Mouse (Mus musculus) kidney, embryonic 16.5 days (tissue): ENCODE results near the gene Spsb4. TPM values are rescaled to one million over a fixed set of nuclear protein-coding genes. Genes with fewer than 3 reads are reported as not detected.
"Not testable (repeated sequence)": the region's sequence is repeated elsewhere in the genome, so short reads cannot be mapped to it uniquely, and the experiment has no call there.

ENCODE experiments used
- ATAC-seq: fragments of 200-750 bp; cut with Nextera tagmentation; 2 replicates; pipeline ENCODE4 v1.8.0; 2017; ENCODE audit warnings: moderate TSS enrichment; ENCODE audit not compliant: low FRiP score, low TSS enrichment
- H3K27ac ChIP-seq: fragments of 300-500 bp; sonication (generic); 2 replicates; pipeline ENCODE4 v1.5.1; 2014; ENCODE audit warnings: low read length
- H3K27me3 ChIP-seq: fragments of 300-500 bp; sonication (generic); 2 replicates; pipeline ENCODE4 v1.6.1; 2014; ENCODE audit warnings: low read length, control low read depth, mixed read lengths; ENCODE audit not compliant: insufficient read depth
- H3K36me3 ChIP-seq: fragments of 300-500 bp; sonication (generic); 2 replicates; pipeline ENCODE4 v1.6.1; 2014; ENCODE audit warnings: low read length, control low read depth, mixed read lengths; ENCODE audit not compliant: insufficient read depth
- H3K4me1 ChIP-seq: fragments of 300-500 bp; sonication (generic); 2 replicates; pipeline ENCODE4 v1.6.1; 2014; ENCODE audit warnings: low read length, control low read depth, mixed read lengths; ENCODE audit not compliant: insufficient read depth
- H3K4me2 ChIP-seq: fragments of 300-500 bp; sonication (generic); replicated peaks from 2 replicates; pipeline ENCODE4 v1.6.1; 2014; ENCODE audit warnings: low read depth, low read length
- H3K4me3 ChIP-seq: fragments of 300-500 bp; sonication (generic); 2 replicates; pipeline ENCODE4 v1.5.1; 2014; ENCODE audit warnings: mild to moderate bottlenecking, low read length
- H3K9ac ChIP-seq: fragments of 300-500 bp; sonication (generic); replicated peaks from 2 replicates; pipeline ENCODE4 v1.6.1; 2014; ENCODE audit warnings: low read length
- H3K9me3 ChIP-seq: fragments of 300-500 bp; sonication (generic); 2 replicates; pipeline ENCODE4 v1.6.1; 2016; ENCODE audit warnings: low read length, control low read depth
- WGBS: fragments of 180-500 bp; shearing (Covaris S2); extraction: QIAGEN DNeasy Blood & Tissue Kit; methylation state at CpG from one replicate; pipeline ENCODE4 v1.1.7; 2014; 5-methylcytosine and 5-hydroxymethylcytosine counted together
- polyA plus RNA-seq: library from polyadenylated mRNA; unstranded; fragments of >200 nt; fragmentation: Nextera tagmentation; extraction: Ambion mirVana; gene quantifications from 2 replicates; pipeline ENCODE4 v1.2.1, GENCODE M21; 2015

Spsb4 gene
- polyA plus RNA-seq, 1 experiment from 2014 or later: 66.6 TPM

- WGBS: 73% methylated on average over 16 of the region's 16 CpGs
- Histone ChIP-seq H3K4me2 (no peak overlapping the region), H3K36me3 (peaks cover 19% of the 10 kb centered on the region), H3K27ac (no peak overlapping the region), H3K4me1 (0 out of 2 replicates have a peak, but pooled peaks cover 5% of the 10 kb centered on the region), H3K4me3 (no peak overlapping the region), H3K9me3 (peaks cover 4% of the 10 kb centered on the region; the same call in 1 of the 2 replicates), H3K27me3 (no peaks in the 10 kb centered on the region; the same call in 1 of the 2 replicates), H3K9ac (no peak overlapping the region)
- ATAC-seq: no peak
Measured at GRCm38 (mm10) chr9:96944517-96944916, 74.1 kb downstream of the Spsb4 start.

GRCm38 (mm10) chr9:96942975-96943374 is 75.7 kb downstream of the Spsb4 start:
- Histone ChIP-seq H3K9me3 (peaks cover 4% of the 10 kb centered on the region; the same call in 1 of the 2 replicates), H3K9ac (no peak overlapping the region), H3K27me3 (no peaks in the 10 kb centered on the region; the same call in 1 of the 2 replicates), H3K36me3 (peaks cover 19% of the 10 kb centered on the region), H3K4me2 (no peak overlapping the region), H3K4me3 (no peak overlapping the region), H3K27ac (no peak overlapping the region), H3K4me1 (no peaks in the 10 kb centered on the region)
- 93% methylated on average over 3 of the region's 3 CpGs for WGBS
- ATAC-seq: no peak

DNA sequence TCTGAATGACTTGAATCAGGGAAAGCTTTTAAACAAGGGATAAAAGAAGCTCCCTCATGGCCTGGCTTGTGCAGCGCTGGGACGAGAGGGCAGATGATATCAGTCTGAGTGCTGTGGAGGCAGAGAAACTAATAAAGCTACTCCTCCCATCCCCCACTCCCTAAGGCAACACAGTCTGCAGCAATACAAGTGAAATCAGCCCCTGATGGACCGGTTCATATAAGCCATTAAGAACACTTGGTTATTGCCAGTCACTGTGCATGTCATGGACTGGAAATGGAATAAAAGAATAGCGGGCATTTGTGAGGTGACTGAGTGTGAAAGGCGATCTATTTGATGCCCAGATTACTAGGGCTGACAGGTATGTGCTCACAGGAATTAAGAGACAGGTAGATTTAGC is 79.8 kb downstream of the Spsb4 start:
- H3K9me3 ChIP-seq: peaks cover 4% of the 10 kb centered on the region; the same call in 1 of the 2 replicates
- 69% methylated on average over 5 of the region's 5 CpGs for WGBS
- peaks cover 19% of the 10 kb centered on the region for H3K36me3 ChIP-seq
- H3K27me3 ChIP-seq: no peaks in the 10 kb centered on the region
- H3K4me1 ChIP-seq: no peaks in the 10 kb centered on the region
- no peak overlapping the region for H3K27ac ChIP-seq
- H3K9ac ChIP-seq: no peak overlapping the region
- no peak for ATAC-seq
- no peak overlapping the region for H3K4me3 ChIP-seq
- H3K4me2 ChIP-seq: no peak overlapping the region

DNA sequence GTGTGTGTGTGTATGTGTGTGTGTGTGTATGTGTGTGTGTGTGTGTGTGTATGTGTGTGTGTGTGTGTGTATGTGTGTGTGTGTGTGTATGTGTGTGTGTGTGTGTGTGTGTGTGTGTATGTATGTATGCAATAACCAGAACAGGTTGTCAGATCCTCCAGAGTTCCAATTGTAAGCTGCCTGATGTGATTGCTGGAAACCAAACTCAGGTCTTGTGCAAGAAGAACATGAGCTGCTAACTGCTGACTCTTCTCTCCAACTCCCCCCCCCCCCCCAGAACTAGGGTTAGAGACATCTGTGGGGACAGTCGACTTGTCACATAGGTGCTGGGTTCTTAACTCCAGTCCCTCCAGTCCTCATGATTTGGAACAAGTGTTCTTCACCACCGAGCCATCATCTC is 82.2 kb downstream of the Spsb4 start:
- not testable (repeated sequence) for H3K27ac ChIP-seq, H3K4me3 ChIP-seq, H3K4me2 ChIP-seq, H3K9ac ChIP-seq, ATAC-seq, H3K4me1 ChIP-seq, H3K9me3 ChIP-seq, H3K36me3 ChIP-seq, H3K27me3 ChIP-seq
- 90% methylated on average over 2 of the region's 2 CpGs for WGBS

DNA sequence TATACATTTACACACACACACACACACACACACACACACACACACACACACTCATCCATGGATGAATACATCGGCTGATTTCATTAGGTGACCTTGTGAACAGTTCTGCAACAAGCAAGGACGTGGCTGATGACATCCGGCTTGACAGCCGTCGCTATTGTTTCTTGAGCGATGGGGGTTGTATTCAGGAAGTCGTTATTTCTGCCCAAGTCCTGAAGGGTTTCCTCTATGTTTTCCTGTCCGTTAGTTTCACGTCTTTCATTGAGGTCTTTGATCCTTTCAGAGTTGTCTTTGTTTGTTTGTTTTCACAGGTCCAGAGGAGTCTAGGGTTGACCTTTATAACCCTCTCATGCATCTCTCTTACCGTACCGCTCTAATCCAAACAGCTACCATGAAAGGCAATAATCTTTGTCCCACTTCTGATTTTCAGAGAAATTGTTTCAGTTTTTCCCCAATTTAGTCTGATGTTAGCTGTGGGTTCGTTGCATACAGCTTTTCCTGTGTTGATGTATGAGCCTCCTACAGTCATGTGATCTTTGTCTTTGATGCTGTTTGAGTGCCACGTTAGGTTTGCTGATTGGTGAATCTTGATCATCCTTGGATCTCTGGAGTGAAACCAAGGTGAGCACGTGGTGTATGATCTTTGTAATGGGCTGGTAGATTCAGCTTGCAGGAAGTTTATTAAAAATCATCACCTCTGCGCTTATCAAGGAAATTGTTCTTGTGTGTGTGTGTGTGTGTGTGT is 82.9 kb downstream of the Spsb4 start:
- ATAC-seq: no peak
- WGBS: 38% methylated on average over 15 of the region's 15 CpGs
- peaks cover 4% of the 10 kb centered on the region; the same call in 1 of the 2 replicates for H3K9me3 ChIP-seq

GRCm38 (mm10) chr9:96934816-96935215 is 83.8 kb downstream of the Spsb4 start:
- H3K9me3 ChIP-seq: peaks cover 3% of the 10 kb centered on the region; the same call in 1 of the 2 replicates
- H3K27me3 ChIP-seq: 0 out of 2 replicates have a peak, but pooled peaks cover 4% of the 10 kb centered on the region
- no peak for ATAC-seq
- no peak overlapping the region for H3K27ac ChIP-seq
- H3K36me3 ChIP-seq: no peaks in the 10 kb centered on the region
- H3K9ac ChIP-seq: no peak overlapping the region
- no peak overlapping the region for H3K4me2 ChIP-seq
- H3K4me1 ChIP-seq: no peaks in the 10 kb centered on the region
- WGBS: 78% methylated on average over 3 of the region's 3 CpGs
- no peak overlapping the region for H3K4me3 ChIP-seq

More for the DNA sequence above, 82.9 kb downstream of the Spsb4 start:
- Histone ChIP-seq H3K27ac (no peak overlapping the region), H3K27me3 (0 out of 2 replicates have a peak, but pooled peaks cover 4% of the 10 kb centered on the region), H3K9ac (no peak overlapping the region), H3K4me3 (no peak overlapping the region), H3K36me3 (peaks cover under 1% of the 10 kb centered on the region; the same call in 1 of the 2 replicates), H3K4me1 (no peaks in the 10 kb centered on the region), H3K4me2 (no peak overlapping the region)

GRCm38 (mm10) chr9:96932751-96933150 is 85.9 kb downstream of the Spsb4 start:
- Histone ChIP-seq H3K4me2 (no peak overlapping the region), H3K4me3 (no peak overlapping the region), H3K27ac (no peak overlapping the region), H3K9ac (no peak overlapping the region), H3K27me3 (0 out of 2 replicates have a peak, but pooled peaks cover 4% of the 10 kb centered on the region), H3K9me3 (peaks cover 3% of the 10 kb centered on the region; the same call in 1 of the 2 replicates), H3K4me1 (no peaks in the 10 kb centered on the region), H3K36me3 (no peaks in the 10 kb centered on the region)
- WGBS: 91% methylated on average over 8 of the region's 8 CpGs
- ATAC-seq: no peak

DNA sequence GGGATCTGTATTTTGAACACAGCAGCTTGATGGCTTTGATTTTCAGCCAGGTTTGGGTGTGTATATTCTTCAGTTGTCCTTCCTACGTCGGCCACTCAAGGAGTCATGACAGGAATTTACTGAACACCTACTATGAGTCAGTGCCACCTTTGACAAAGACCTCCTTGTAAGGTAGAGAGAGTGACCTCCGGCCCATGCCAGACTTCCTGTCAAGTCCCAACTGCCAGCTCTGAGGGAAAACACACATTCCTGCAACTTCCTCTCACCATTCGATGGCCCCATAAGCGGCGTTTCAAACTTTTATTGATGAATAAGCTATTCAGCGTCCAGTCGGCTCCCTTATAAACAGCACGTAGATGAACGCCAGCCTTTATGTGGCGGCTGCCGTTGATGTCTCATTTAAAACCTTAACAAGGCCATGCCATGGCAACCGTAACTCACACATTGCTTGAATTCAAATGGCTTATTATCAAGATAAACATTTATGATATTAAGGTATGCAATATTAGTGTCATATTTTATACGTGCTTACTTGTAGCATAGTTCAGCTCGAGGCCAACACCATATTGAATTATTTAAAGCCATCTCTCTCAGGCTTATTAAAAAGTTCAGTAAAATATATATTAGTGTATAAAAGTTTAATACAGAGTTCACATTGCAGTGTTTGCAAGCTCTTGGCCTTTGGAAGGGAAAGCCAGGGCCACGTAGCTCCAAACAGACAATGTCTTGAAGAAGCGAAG is 94.9 kb downstream of the Spsb4 start:
- no peak overlapping the region for H3K9ac ChIP-seq
- 0 out of 2 replicates have a peak, but pooled peaks cover 4% of the 10 kb centered on the region for H3K27me3 ChIP-seq
- no peaks in the 10 kb centered on the region for H3K36me3 ChIP-seq
- ATAC-seq: no peak
- 77% methylated on average over 17 of the region's 17 CpGs for WGBS
- H3K4me1 ChIP-seq: no peaks in the 10 kb centered on the region
- peaks cover 11% of the 10 kb centered on the region for H3K9me3 ChIP-seq
- no peak overlapping the region for H3K27ac ChIP-seq
- no peak overlapping the region for H3K4me2 ChIP-seq
- H3K4me3 ChIP-seq: no peak overlapping the region

GRCm38 (mm10) chr9:96923119-96923518 is 95.5 kb downstream of the Spsb4 start:
- 69% methylated on average over 6 of the region's 6 CpGs for WGBS
- ATAC-seq: no peak
- no peaks in the 10 kb centered on the region for H3K36me3 ChIP-seq
- no peak overlapping the region for H3K27ac ChIP-seq
- peaks cover 11% of the 10 kb centered on the region for H3K9me3 ChIP-seq
- H3K4me1 ChIP-seq: no peaks in the 10 kb centered on the region
- H3K4me3 ChIP-seq: no peak overlapping the region
- H3K27me3 ChIP-seq: 0 out of 2 replicates have a peak, but pooled peaks cover 4% of the 10 kb centered on the region
- H3K9ac ChIP-seq: no peak overlapping the region
- no peak overlapping the region for H3K4me2 ChIP-seq
